Mouse (Mus musculus): ENCODE data around the gene Six1. TPM values are rescaled to one million over a fixed set of nuclear protein-coding genes. Genes with fewer than 3 reads are reported as not detected.

The Six1 gene
- polyA plus RNA-seq, 1 experiment from 2014 or later: 0.41 TPM

DNA sequence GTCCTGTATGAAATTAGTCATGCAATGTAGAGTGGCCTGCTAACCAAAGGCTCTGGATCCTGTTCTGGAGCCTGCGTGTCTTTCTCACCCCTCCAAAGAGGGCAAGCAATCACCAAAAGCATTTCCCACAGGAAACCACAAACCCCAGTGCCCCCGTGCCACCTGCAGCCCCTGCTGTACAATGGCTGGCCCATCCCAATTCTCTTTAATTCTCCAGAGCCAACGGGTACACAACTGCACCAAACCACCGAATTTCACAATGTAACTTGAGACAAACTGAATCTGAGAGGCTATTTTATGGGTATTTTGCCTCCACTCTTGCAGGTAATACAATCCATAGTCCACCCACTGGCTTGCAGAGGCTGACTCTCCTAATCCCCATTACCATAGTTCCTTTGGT is 22.4 kb downstream of the Six1 start:
- H3K27ac ChIP-seq (replicated peaks; ENCODE audit: low read depth, low read length): no peak overlapping the region
- no peaks in the 10 kb centered on the region for H3K4me1 ChIP-seq (ENCODE audit: control insufficient read depth, insufficient read depth, low read length)
- no peak for DNase-seq
- no peak for ATAC-seq (ENCODE audit: low FRiP score, low TSS enrichment)
- H3K9ac ChIP-seq (replicated peaks; ENCODE audit: low read length): no peak overlapping the region
- H3K4me3 ChIP-seq (replicated peaks; ENCODE audit: low read depth, low read length): no peak overlapping the region
- WGBS: 66% methylated on average over 4 of the region's 4 CpGs
- H3K27me3 ChIP-seq (ENCODE audit: control insufficient read depth, insufficient read depth, low read length): peaks cover 43% of the 10 kb centered on the region
- no peaks in the 10 kb centered on the region for H3K36me3 ChIP-seq (ENCODE audit: control insufficient read depth, insufficient read depth, low read length)
- H3K9me3 ChIP-seq (ENCODE audit: control insufficient read depth, low read length): no peaks in the 10 kb centered on the region
- H3K4me2 ChIP-seq (ENCODE audit: low read length): no peak overlapping the region

DNA sequence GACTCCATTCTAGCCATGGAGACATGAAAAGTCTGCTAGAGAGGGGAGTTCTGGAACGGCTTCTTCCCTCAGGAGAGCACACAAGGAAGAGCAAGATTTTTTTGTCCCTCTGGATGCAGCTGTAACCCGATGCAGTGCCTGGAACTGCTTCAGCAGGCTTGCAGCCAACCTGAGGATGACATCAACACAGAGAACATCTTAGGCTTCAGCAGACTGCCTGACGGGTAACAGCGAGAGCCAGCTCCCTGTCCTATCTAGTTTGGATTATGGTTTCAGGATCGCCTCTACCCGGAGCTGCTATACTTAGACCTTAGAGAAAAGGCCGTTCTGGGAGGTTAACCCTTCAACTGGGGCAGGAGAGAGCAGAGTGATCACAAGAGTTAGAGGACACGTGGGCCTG is 28.2 kb downstream of the Six1 start:
- no peaks in the 10 kb centered on the region for H3K9me3 ChIP-seq (ENCODE audit: control insufficient read depth, low read length)
- H3K27ac ChIP-seq (replicated peaks; ENCODE audit: low read depth, low read length): no peak overlapping the region
- no peak overlapping the region for H3K9ac ChIP-seq (replicated peaks; ENCODE audit: low read length)
- 83% methylated on average over 8 of the region's 8 CpGs for WGBS
- H3K36me3 ChIP-seq (ENCODE audit: control insufficient read depth, insufficient read depth, low read length): no peaks in the 10 kb centered on the region
- no peak overlapping the region for H3K4me2 ChIP-seq (ENCODE audit: low read length)
- no peak overlapping the region for H3K4me3 ChIP-seq (replicated peaks; ENCODE audit: low read depth, low read length)
- ATAC-seq (ENCODE audit: low FRiP score, low TSS enrichment): no peak
- no peak for DNase-seq
- no peaks in the 10 kb centered on the region for H3K4me1 ChIP-seq (ENCODE audit: control insufficient read depth, insufficient read depth, low read length)
- no peaks in the 10 kb centered on the region for H3K27me3 ChIP-seq (ENCODE audit: control insufficient read depth, insufficient read depth, low read length)

DNA sequence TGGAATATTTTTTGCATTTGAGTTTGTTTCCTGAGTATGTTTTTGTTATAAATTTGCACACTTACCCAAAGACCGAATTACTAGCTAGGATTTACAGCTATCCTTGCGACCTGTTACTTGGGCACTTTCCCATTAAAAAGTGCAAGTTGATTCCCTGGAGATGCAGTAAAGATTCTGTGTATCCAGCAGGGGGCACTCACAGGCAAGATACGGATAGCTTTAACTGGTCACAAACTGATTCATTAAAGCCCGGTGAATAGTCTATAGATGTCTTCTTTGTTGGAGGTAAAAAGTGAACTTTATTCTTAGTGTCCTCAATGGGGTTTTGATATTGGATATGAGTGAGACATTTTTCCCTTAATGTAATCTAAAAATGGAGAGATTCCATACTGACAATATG is 32.7 kb downstream of the Six1 start:
- WGBS: 7% methylated on average over 4 of the region's 4 CpGs
- DNase-seq (peak; percentile 89), ATAC-seq (ENCODE audit: low FRiP score, low TSS enrichment) (no peak)
- H3K4me1 ChIP-seq (ENCODE audit: control insufficient read depth, insufficient read depth, low read length): no peaks in the 10 kb centered on the region
- H3K36me3 ChIP-seq (ENCODE audit: control insufficient read depth, insufficient read depth, low read length): no peaks in the 10 kb centered on the region
- no peaks in the 10 kb centered on the region for H3K27me3 ChIP-seq (ENCODE audit: control insufficient read depth, insufficient read depth, low read length)
- no peak overlapping the region for H3K9ac ChIP-seq (replicated peaks; ENCODE audit: low read length)
- H3K9me3 ChIP-seq (ENCODE audit: control insufficient read depth, low read length): no peaks in the 10 kb centered on the region
- no peak overlapping the region for H3K4me3 ChIP-seq (replicated peaks; ENCODE audit: low read depth, low read length)
- H3K27ac ChIP-seq (replicated peaks; ENCODE audit: low read depth, low read length): no peak overlapping the region
- no peak overlapping the region for H3K4me2 ChIP-seq (ENCODE audit: low read length)

DNA sequence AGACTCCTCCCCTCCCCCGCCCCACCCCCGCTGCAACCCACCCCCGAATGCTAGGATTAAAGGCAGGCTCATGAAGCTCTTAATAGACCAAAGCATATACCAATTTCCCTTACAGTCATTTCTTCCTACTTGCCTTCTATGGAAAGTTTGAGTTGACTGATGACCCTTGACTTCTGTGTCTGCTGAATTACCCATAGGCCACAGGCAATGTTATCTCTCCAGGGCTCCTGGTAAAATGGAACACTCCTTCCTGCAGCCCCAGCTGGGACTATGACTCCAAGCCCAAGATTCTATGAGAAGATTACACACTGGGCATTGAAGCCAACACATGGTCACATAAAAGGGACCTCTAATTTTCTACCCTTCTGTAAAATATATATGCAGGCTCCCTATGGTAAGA is 33.3 kb downstream of the Six1 start:
- H3K4me3 ChIP-seq (replicated peaks; ENCODE audit: low read depth, low read length): no peak overlapping the region
- H3K4me2 ChIP-seq (ENCODE audit: low read length): no peak overlapping the region
- H3K9ac ChIP-seq (replicated peaks; ENCODE audit: low read length): no peak overlapping the region
- H3K36me3 ChIP-seq (ENCODE audit: control insufficient read depth, insufficient read depth, low read length): no peaks in the 10 kb centered on the region
- H3K4me1 ChIP-seq (ENCODE audit: control insufficient read depth, insufficient read depth, low read length): no peaks in the 10 kb centered on the region
- H3K9me3 ChIP-seq (ENCODE audit: control insufficient read depth, low read length): no peaks in the 10 kb centered on the region
- ATAC-seq (ENCODE audit: low FRiP score, low TSS enrichment) (no peak), DNase-seq (no peak)
- WGBS: 43% methylated on average over 3 of the region's 3 CpGs
- no peaks in the 10 kb centered on the region for H3K27me3 ChIP-seq (ENCODE audit: control insufficient read depth, insufficient read depth, low read length)
- no peak overlapping the region for H3K27ac ChIP-seq (replicated peaks; ENCODE audit: low read depth, low read length)

DNA sequence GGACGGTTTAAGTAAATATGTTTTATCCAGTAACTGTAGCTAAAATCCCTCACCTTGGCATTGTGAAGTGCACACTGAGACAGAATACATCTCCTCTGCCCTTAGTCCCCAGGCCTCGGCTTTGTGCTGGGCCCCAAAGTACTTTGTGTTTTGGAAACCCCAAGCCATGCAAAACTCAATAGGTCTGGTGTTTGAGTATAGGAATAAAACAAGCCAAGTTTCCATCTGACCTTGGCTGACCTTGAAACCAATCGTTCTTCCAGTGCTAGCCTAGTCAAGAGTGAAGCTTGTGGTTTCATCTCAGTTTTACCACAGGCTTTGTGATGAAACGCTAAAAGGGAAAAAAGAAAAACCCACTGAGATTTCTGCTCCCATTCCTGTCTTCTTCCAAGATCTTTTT is 34.8 kb downstream of the Six1 start:
- no peak for DNase-seq
- WGBS: 80% methylated on average over 4 of the region's 4 CpGs
- H3K4me3 ChIP-seq (replicated peaks; ENCODE audit: low read depth, low read length): no peak overlapping the region
- no peaks in the 10 kb centered on the region for H3K27me3 ChIP-seq (ENCODE audit: control insufficient read depth, insufficient read depth, low read length)
- H3K36me3 ChIP-seq (ENCODE audit: control insufficient read depth, insufficient read depth, low read length): no peaks in the 10 kb centered on the region
- H3K4me2 ChIP-seq (ENCODE audit: low read length): no peak overlapping the region
- ATAC-seq (ENCODE audit: low FRiP score, low TSS enrichment): no peak
- H3K9ac ChIP-seq (replicated peaks; ENCODE audit: low read length): no peak overlapping the region
- H3K9me3 ChIP-seq (ENCODE audit: control insufficient read depth, low read length): no peaks in the 10 kb centered on the region
- H3K27ac ChIP-seq (replicated peaks; ENCODE audit: low read depth, low read length): no peak overlapping the region
- no peaks in the 10 kb centered on the region for H3K4me1 ChIP-seq (ENCODE audit: control insufficient read depth, insufficient read depth, low read length)

DNA sequence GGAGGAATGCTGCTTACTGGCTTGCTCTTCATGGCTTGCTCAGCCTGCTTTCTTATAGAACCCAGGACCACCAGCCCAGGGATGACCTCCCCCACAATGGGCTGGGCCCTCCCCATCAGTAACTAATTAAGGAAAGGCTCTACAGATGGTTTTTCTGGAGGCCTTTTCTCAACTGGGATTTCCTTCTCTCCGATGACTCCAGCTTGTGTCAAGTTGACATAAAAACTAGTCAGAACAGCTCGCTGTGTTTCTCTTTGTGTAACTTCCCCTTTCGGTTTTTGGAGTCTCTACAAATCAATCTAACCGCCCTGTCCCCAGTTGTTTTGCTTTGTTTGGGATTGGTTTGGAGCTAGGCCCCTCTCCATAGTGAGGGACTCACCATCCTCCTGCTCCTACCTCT is 37.5 kb downstream of the Six1 start:
- Histone ChIP-seq H3K27ac (replicated peaks; ENCODE audit: low read depth, low read length) (no peak overlapping the region), H3K9me3 (ENCODE audit: control insufficient read depth, low read length) (no peaks in the 10 kb centered on the region), H3K4me3 (replicated peaks; ENCODE audit: low read depth, low read length) (no peak overlapping the region), H3K36me3 (ENCODE audit: control insufficient read depth, insufficient read depth, low read length) (no peaks in the 10 kb centered on the region), H3K27me3 (ENCODE audit: control insufficient read depth, insufficient read depth, low read length) (no peaks in the 10 kb centered on the region), H3K4me1 (ENCODE audit: control insufficient read depth, insufficient read depth, low read length) (no peaks in the 10 kb centered on the region), H3K9ac (replicated peaks; ENCODE audit: low read length) (no peak overlapping the region), H3K4me2 (ENCODE audit: low read length) (no peak overlapping the region)
- DNase-seq: no peak
- 92% methylated on average over 4 of the region's 4 CpGs for WGBS
- ATAC-seq (ENCODE audit: low FRiP score, low TSS enrichment): no peak

DNA sequence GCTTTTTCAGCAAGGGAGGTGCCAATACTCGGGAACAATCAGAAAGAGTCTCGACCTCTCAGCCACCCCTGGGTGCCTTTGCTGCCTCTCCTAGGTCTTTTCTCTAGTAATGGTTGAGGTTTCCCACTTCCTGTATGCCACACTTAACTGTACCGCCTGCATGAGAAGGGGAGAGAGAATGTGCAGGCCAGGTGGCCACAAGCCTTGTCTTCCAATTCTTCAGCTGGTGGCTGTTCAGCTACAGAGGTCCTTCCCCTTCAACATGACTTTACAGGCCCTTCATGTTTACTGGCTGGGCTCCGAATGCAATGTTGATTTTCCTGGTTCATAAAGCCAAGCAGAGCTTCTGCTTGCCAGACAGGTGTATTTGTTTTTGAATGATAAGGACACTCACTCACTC is 39.4 kb downstream of the Six1 start:
- ATAC-seq (ENCODE audit: low FRiP score, low TSS enrichment): no peak
- Histone ChIP-seq H3K4me3 (replicated peaks; ENCODE audit: low read depth, low read length) (no peak overlapping the region), H3K4me2 (ENCODE audit: low read length) (no peak overlapping the region), H3K27me3 (ENCODE audit: control insufficient read depth, insufficient read depth, low read length) (no peaks in the 10 kb centered on the region), H3K27ac (replicated peaks; ENCODE audit: low read depth, low read length) (no peak overlapping the region), H3K4me1 (ENCODE audit: control insufficient read depth, insufficient read depth, low read length) (no peaks in the 10 kb centered on the region), H3K36me3 (ENCODE audit: control insufficient read depth, insufficient read depth, low read length) (no peaks in the 10 kb centered on the region), H3K9me3 (ENCODE audit: control insufficient read depth, low read length) (no peaks in the 10 kb centered on the region), H3K9ac (replicated peaks; ENCODE audit: low read length) (no peak overlapping the region)
- WGBS: 81% methylated on average over 4 of the region's 4 CpGs
- no peak for DNase-seq

DNA sequence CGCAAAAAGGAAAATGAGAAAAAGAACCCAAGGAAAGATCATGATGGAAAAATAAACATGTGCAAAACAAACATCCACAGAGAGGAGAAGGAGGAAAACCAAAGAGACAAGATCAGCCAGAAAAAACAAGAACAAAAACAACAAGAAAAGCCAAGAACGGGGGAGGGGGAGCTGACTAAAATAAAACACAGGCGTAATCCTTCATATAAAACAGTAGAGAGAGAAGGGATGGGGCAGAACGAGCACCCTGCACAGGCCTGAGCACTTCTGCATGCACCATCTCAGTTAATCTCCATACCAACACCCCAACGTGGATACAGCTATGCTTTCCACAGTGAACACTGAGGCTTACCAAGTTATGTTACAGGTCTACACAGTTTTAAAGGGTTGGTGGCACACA is 40.9 kb downstream of the Six1 start:
- no peak overlapping the region for H3K27ac ChIP-seq (replicated peaks; ENCODE audit: low read depth, low read length)
- 67% methylated on average over 5 of the region's 5 CpGs for WGBS
- ATAC-seq (ENCODE audit: low FRiP score, low TSS enrichment): no peak

DNA sequence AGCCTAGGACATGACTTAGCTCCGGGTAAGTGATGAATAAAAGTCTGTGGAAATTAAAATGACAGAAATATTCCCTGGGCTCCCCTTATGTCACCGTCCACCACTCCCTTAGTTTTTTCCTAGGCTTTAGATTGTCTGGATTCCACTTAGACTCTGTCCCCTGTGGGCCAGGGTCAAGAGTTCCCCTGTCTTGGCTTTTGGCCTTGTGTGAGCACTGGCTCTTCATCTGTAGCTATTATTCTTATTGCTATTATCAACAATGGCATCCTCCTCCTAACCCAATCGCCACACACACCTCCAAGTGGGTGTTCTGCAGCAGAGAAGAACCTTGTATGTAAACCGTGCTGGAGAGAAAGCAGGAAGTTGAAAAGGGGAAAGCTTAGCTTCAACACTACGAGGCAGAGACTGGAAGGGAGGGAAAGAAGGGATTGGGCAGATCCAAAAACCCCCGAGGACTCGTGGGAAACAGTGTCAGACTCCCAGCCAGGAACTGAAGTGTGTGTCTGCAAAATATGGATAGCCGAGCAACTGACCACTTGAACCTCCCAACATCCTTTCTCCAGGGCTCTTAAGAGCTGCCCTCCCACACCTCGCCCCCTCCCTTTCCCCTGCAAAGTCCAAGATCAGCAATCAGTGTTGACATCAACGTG is 41.4 kb downstream of the Six1 start:
- DNase-seq: no peak
- H3K4me2 ChIP-seq (ENCODE audit: low read length): no peak overlapping the region
- H3K27ac ChIP-seq (replicated peaks; ENCODE audit: low read depth, low read length): no peak overlapping the region
- H3K4me1 ChIP-seq (ENCODE audit: control insufficient read depth, insufficient read depth, low read length): no peaks in the 10 kb centered on the region
- no peak for ATAC-seq (ENCODE audit: low FRiP score, low TSS enrichment)
- no peaks in the 10 kb centered on the region for H3K36me3 ChIP-seq (ENCODE audit: control insufficient read depth, insufficient read depth, low read length)
- no peak overlapping the region for H3K4me3 ChIP-seq (replicated peaks; ENCODE audit: low read depth, low read length)
- no peaks in the 10 kb centered on the region for H3K27me3 ChIP-seq (ENCODE audit: control insufficient read depth, insufficient read depth, low read length)
- no peaks in the 10 kb centered on the region for H3K9me3 ChIP-seq (ENCODE audit: control insufficient read depth, low read length)
- 62% methylated on average over 10 of the region's 10 CpGs for WGBS
- no peak overlapping the region for H3K9ac ChIP-seq (replicated peaks; ENCODE audit: low read length)

More for the DNA sequence above, 40.9 kb downstream of the Six1 start:
- Histone ChIP-seq H3K27me3 (ENCODE audit: control insufficient read depth, insufficient read depth, low read length) (no peaks in the 10 kb centered on the region), H3K9ac (replicated peaks; ENCODE audit: low read length) (no peak overlapping the region), H3K4me1 (ENCODE audit: control insufficient read depth, insufficient read depth, low read length) (no peaks in the 10 kb centered on the region), H3K9me3 (ENCODE audit: control insufficient read depth, low read length) (no peaks in the 10 kb centered on the region), H3K4me2 (ENCODE audit: low read length) (no peak overlapping the region), H3K4me3 (replicated peaks; ENCODE audit: low read depth, low read length) (no peak overlapping the region), H3K36me3 (ENCODE audit: control insufficient read depth, insufficient read depth, low read length) (no peaks in the 10 kb centered on the region)
- DNase-seq: no peak
